Mouse (Mus musculus) cerebellum, adult (tissue): ENCODE data around the gene Bsph1.
"Not testable (repeated sequence)": the region's sequence is repeated elsewhere in the genome, so short reads cannot be mapped to it uniquely, and the experiment has no call there.

Source experiments
- ATAC-seq: cut with Nextera tagmentation; 2 replicates; pipeline ENCODE4 v1.9.2; 2017; ENCODE audit warnings: mild to moderate bottlenecking, moderate library complexity, mixed read lengths; ENCODE audit not compliant: insufficient number of reproducible peaks, low FRiP score, low TSS enrichment

Gene Bsph1

DNA sequence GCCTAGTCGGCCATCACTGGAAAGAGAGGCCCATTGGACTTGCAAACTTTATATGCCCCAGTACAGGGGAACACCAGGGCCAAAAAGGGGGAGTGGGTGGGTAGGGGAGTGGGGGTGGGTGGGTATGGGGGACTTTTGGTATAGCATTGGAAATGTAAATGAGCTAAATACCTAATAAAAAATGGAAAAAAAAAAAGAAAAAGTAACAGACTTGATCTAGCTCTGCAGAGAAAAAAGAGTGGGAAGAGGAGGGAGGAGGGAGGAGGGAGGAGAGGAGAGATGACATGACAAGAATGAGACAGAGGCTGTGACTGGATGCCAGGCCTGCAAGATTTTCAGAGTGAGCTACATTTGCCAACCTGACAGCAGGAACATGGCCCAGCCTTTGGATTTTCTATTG is at the start of gene Bsph1:
Gene Bsph1, plus strand, starts transcription at position 301 of the 400 bp plus-strand sequence.
- ATAC-seq = not testable (repeated sequence)

GRCm38 (mm10) chr7:13511539-13511938 is 60.9 kb downstream of the Bsph1 start:
- no peak for ATAC-seq
